Mouse (Mus musculus) kidney, postnatal 0 days (tissue): ENCODE measurements at regions not wholly inside any gene's neighbourhood (a gene's known extent, or its start where the extent isn't known, plus 50 kb on each side); places are given as distances from the start of the nearest gene placed in this dataset.

Experiments used
- ATAC-seq: fragments of 200-750 bp; cut with Nextera tagmentation; replicated peaks from 2 replicates; pipeline ENCODE4 v1.8.0; 2017; ENCODE audit warnings: low read depth, moderate number of reproducible peaks, moderate TSS enrichment, moderate library complexity; ENCODE audit not compliant: low FRiP score
- DNase-seq: peaks from one replicate; pipeline ENCODE4 v3.0.0-alpha.2; 2016; ENCODE audit warnings: low spot score
- H3K27ac ChIP-seq: fragments of 300-500 bp; sonication (generic); 2 replicates; pipeline ENCODE4 v1.5.1; 2014; ENCODE audit warnings: mild to moderate bottlenecking
- H3K27me3 ChIP-seq: fragments of 300-500 bp; sonication (generic); 2 replicates; pipeline ENCODE4 v1.6.1; 2014; ENCODE audit warnings: low read length, mixed read lengths; ENCODE audit not compliant: insufficient read depth
- H3K36me3 ChIP-seq: fragments of 300-500 bp; sonication (generic); 2 replicates; pipeline ENCODE4 v1.6.1; 2014; ENCODE audit warnings: low read length, mixed read lengths; ENCODE audit not compliant: insufficient read depth
- H3K4me1 ChIP-seq: fragments of 300-500 bp; sonication (generic); replicated peaks from 2 replicates; pipeline ENCODE4 v1.6.1; 2014; ENCODE audit warnings: antibody characterized with exemption, low read length, mixed read lengths; ENCODE audit not compliant: insufficient read depth
- H3K4me2 ChIP-seq: fragments of 300-500 bp; sonication (generic); 2 replicates; pipeline ENCODE4 v1.6.1; 2014; ENCODE audit warnings: mild to moderate bottlenecking, low read length, moderate library complexity, mixed read lengths
- H3K4me3 ChIP-seq: fragments of 300-500 bp; sonication (generic); replicated peaks from 2 replicates; pipeline ENCODE4 v1.5.1; 2014; ENCODE audit warnings: low read depth, low read length
- H3K9ac ChIP-seq: fragments of 300-500 bp; sonication (generic); 2 replicates; pipeline ENCODE4 v1.6.1; 2014; ENCODE audit warnings: low read depth, low read length
- H3K9me3 ChIP-seq: fragments of 300-500 bp; sonication (generic); replicated peaks from 2 replicates; pipeline ENCODE4 v1.6.1; 2016; ENCODE audit warnings: low read length, inconsistent platforms, mixed read lengths
- CTCF ChIP-seq: IDR thresholded peaks from 2 replicates; pipeline ENCODE4 v1.5.1; 2016; ENCODE audit warnings: antibody characterized with exemption, low read depth, mild to moderate bottlenecking, moderate library complexity
- WGBS: fragments of 180-500 bp; shearing (Covaris S2); extraction: QIAGEN DNeasy Blood & Tissue Kit; methylation state at CpG from one replicate; pipeline ENCODE4 v1.1.7; 2014; 5-methylcytosine and 5-hydroxymethylcytosine counted together

DNA sequence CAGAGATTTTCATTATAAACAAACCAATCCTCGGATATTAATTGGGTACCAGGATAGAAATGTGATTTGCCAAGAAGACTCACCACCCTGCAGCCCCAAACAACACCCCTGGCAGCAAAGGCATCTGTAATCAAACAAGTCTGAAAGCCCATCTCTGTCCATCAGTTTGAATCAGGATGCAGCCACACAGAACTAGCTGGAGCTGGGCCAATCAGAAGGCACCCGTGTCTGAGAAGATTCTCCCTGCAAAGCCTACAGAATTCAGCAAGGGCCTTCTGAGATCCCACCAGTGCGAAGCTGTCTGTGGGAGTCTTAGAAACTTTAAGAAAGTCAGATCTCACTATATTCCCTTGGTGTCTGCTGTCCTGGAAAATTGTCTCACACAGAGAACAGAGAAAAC lies 404.5 kb downstream of the Sox11 start:
- H3K4me2 ChIP-seq = no peak overlapping the region
- H3K9ac ChIP-seq = no peak overlapping the region
- H3K27me3 ChIP-seq = no peaks in the 10 kb centered on the region
- no peaks in the 10 kb centered on the region for H3K4me1 ChIP-seq
- TF ChIP-seq CTCF = no peak
- no peak for DNase-seq
- H3K36me3 ChIP-seq = no peaks in the 10 kb centered on the region
- no peaks in the 10 kb centered on the region for H3K9me3 ChIP-seq
- 80% methylated on average over 3 of the region's 3 CpGs for WGBS
- ATAC-seq = no peak
- H3K27ac ChIP-seq = no peak overlapping the region
- no peak overlapping the region for H3K4me3 ChIP-seq

DNA sequence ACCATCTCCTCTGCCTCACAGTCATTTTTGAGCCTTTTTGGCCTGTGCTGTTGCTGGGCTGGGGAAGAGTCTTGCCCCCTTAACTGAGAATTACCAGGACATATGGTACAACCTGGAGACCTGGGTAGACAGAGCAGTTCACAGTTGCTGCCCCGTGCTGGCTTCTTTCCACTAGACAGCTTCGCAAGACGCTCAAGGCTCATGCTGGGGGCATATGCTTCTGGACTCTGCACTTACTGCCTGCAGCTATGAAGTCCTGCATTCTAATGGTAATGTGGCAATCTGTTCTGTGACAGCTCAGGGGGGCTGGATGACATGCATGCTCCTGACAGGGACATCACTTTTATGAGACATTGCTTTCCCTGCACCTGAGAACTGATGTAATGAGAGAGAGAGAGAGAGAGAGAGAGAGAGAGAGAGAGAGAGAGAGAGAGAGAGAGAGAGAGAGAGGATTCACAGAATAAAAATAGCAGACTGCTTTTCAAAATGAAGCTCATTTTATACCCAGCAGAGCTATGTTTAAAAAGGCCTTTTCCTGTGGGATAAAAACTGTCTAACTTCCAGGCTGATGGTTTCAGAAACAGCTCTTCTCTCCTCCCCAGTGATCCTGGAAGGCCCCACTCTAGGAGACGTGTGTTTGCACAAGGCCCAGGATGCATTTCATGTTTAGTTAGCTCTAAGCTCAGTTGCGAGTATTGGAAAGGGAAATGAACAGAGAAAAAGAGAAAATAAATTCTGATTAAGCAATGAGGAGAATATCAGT lies 405.5 kb downstream of the Sox11 start:
- H3K9ac ChIP-seq = no peak overlapping the region
- H3K4me3 ChIP-seq = no peak overlapping the region
- no peaks in the 10 kb centered on the region for H3K9me3 ChIP-seq
- H3K4me2 ChIP-seq = no peak overlapping the region
- no peak for ATAC-seq
- H3K4me1 ChIP-seq = no peaks in the 10 kb centered on the region
- no peak overlapping the region for H3K27ac ChIP-seq
- no peak for TF ChIP-seq CTCF
- no peak for DNase-seq
- H3K27me3 ChIP-seq = no peaks in the 10 kb centered on the region
- H3K36me3 ChIP-seq = no peaks in the 10 kb centered on the region
- 70% methylated on average over 5 of the region's 5 CpGs for WGBS

DNA sequence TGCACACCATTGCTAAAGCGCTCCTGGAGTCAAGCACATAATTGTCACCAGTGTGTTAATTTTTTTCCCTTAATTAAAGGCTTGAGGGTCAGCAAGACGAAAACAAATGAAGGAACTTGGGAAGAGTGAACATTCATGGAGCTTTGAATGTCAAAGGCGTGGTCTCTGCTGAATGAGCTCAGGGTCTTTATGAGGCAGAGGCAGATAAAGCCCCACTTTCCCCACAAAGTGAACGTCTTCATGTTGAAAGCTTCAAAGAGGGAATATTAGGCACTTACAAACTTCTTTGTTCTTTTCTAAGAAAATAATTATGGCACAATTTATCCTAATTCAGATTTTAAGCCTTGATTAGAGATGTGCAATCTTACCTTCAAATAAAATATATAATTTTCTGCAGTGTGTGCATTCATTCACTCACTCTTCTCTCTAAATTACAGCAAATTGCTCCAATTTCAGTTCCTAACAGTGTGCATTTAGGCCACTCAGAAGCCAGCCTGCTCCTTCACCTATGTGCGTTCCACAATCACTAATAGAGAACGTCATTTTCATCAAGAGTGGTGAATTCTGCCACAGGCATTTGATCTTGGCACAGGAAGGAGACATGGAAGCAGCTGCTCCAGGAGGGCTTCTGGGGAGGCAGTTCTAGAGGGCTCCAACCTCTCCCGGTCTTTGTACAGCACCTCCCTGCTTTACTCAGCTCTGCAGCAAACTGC lies 412.1 kb downstream of the Sox11 start:
- no peak overlapping the region for H3K9ac ChIP-seq
- 70% methylated on average over 7 of the region's 7 CpGs for WGBS

DNA sequence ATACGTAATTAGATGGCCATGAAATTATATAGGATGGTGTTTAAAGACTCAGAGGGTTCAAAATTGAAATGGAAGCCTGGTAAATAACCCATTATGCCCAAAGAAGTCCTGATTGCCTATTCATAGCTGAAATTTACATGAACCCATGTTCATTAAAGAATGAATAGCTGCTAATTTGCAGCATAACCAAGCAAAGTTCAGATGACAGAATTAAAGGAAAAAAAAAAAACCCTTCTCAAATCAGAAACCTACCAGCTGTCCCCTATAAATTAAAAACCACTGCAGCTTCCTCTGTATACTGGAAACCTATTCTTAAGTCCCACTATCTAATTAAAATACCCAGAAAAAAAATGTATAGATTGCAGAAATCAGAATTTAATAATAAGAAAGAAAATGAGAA lies 436.2 kb downstream of the Sox11 start:
- TF ChIP-seq CTCF = no peak
- H3K27me3 ChIP-seq = no peaks in the 10 kb centered on the region
- no peak for ATAC-seq
- no peaks in the 10 kb centered on the region for H3K4me1 ChIP-seq
- H3K4me3 ChIP-seq = no peak overlapping the region
- no peak overlapping the region for H3K27ac ChIP-seq
- H3K9me3 ChIP-seq = no peaks in the 10 kb centered on the region
- WGBS = 92% methylated on average over 1 of the region's 1 CpGs
- H3K36me3 ChIP-seq = no peaks in the 10 kb centered on the region
- no peak overlapping the region for H3K4me2 ChIP-seq
- no peak for DNase-seq
- H3K9ac ChIP-seq = no peak overlapping the region

More for the DNA sequence above, 412.1 kb downstream of the Sox11 start:
- Histone ChIP-seq H3K4me1 (no peaks in the 10 kb centered on the region), H3K4me2 (no peak overlapping the region), H3K4me3 (no peak overlapping the region), H3K27ac (no peak overlapping the region), H3K36me3 (no peaks in the 10 kb centered on the region), H3K27me3 (no peaks in the 10 kb centered on the region), H3K9me3 (no peaks in the 10 kb centered on the region)
- no peak for TF ChIP-seq CTCF
- DNase-seq (no peak), ATAC-seq (no peak)

DNA sequence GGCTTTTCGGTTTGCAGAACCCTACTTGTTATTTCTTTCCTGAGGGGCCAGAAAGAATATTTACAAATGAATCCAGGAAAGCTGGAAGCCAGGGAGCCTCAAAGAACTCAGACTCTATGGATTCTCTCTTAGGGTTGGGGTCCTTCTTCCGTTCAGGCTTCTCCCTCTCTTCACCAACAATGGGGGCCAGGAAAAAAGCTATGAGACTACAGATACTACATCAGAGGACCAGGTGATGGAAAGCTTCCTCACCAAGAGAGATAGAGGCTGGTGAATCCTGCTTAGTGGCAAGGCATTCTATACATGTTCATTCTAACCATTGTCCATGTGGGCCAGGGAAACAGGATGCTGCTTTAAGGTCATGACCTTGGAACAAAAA lies 434.9 kb downstream of the Cmpk2 start:
- Histone ChIP-seq H3K4me2 (peak overlapping the region; percentile 44), H3K9me3 (no peaks in the 10 kb centered on the region), H3K27ac (no peak overlapping the region), H3K4me3 (no peak overlapping the region), H3K4me1 (no peaks in the 10 kb centered on the region), H3K36me3 (no peaks in the 10 kb centered on the region), H3K27me3 (no peaks in the 10 kb centered on the region), H3K9ac (no peak overlapping the region)
- no peak for DNase-seq
- no peak for TF ChIP-seq CTCF
- ATAC-seq = no peak
- WGBS = 39% methylated on average over 2 of the region's 2 CpGs

DNA sequence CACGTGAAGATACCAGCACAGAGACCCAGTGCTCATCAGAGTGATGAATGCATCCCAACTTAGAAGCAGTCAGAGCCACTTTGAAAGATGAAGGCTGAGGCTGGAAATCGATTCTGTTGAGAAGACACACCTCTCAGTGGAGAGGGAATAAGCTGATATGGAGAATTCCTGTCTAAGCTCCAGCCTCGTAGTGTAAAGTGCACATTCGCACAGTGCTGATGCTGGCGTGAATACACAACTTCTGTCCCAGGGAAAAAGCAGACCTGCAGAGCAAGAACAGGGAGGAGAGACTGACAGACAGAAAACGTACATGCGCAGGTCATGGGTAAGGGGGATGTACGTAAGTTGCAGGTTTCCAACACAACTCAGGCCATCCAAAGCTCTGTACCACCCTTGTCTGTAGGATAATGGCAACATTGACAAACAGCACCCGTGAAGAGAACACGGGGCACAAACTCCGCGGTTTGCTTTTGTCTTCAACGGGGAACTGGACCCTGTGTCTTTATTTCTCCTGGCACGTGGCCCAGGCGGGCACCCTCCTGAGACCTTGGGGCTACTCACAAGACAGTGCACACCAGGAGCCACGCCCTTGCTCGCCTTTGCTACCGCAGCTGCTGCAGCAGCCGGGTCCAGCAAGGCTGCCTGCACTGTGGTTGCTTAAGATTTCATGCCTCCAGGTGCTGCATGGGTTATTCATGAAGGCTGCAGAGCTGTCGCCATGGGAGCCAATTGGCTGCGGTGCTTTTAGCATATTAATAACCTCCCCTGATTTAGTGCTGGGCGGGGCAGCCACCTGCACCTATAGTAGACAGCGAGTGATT lies 434.3 kb downstream of the Cmpk2 start:
- WGBS = 30% methylated on average over 23 of the region's 23 CpGs
- Histone ChIP-seq H3K4me2 (peak overlapping the region; percentile 44), H3K9ac (no peak overlapping the region), H3K36me3 (no peaks in the 10 kb centered on the region), H3K9me3 (no peaks in the 10 kb centered on the region), H3K4me3 (no peak overlapping the region), H3K27me3 (no peaks in the 10 kb centered on the region), H3K27ac (no peak overlapping the region), H3K4me1 (no peaks in the 10 kb centered on the region)
- ATAC-seq (no peak), DNase-seq (no peak)
- no peak for TF ChIP-seq CTCF
